Mouse (Mus musculus): ENCODE measurements at regions not wholly inside any gene's neighbourhood (a gene's known extent, or its start where the extent isn't known, plus 50 kb on each side); places are given as distances from the start of the nearest gene placed in this dataset.
A peak's percentile ranks its signal among the peaks of the same experiment; 100 is the strongest.

DNA sequence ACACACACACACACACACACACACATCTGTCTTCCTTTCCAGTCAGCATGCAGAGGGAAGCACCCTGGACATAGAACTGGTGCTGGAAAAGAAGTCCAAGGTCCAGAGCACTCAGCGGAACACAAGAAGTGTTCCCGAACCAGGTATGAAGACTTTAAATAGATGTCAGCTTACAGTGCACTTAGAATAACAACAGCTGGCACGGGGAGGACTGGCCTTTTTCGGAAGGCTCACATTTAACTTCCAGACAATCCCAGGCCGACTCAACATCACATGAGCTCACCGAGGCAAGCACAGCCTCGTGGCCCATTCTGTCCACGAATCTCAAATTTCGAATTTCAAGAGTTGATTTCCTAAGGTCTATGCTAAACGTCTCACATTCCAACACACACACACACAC lies 70.9 kb upstream of the Slc25a33 start:
- no peak overlapping the region for H3K9ac ChIP-seq
- ATAC-seq (ENCODE audit: insufficient number of reproducible peaks, low FRiP score, low TSS enrichment, low read depth): no peak
- WGBS: 47% methylated on average over 10 of the region's 10 CpGs
- no peaks in the 10 kb centered on the region for H3K9me3 ChIP-seq (replicated peaks)
- no peak overlapping the region for H3K27ac ChIP-seq (replicated peaks)
- no peak overlapping the region for H3K4me3 ChIP-seq (replicated peaks)
- no peak overlapping the region for H3K4me2 ChIP-seq (replicated peaks)
- H3K4me1 ChIP-seq: peaks cover 25% of the 10 kb centered on the region
- no peaks in the 10 kb centered on the region for H3K27me3 ChIP-seq
- H3K36me3 ChIP-seq: no peaks in the 10 kb centered on the region

DNA sequence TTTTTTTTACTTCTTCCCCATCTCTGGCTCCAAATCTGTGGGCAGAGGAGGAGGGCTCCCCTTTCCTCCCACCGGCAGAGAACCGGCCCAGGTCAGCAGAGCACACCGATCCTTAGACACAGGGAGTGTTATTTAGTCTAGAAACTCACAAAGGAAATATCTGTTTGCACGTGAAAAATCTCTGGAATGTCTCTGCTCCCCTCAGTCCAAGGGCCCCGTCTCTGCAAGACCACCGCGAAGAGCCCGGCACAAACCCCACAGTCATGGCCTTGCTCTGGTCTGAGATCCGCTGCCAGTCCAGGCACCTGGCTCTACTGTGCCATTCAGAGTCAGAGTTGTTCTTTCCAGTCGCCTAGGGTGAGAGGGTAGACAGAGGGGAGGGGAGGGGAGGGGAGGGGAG lies 69.7 kb upstream of the Slc25a33 start:
- H3K4me2 ChIP-seq (replicated peaks): no peak overlapping the region
- H3K27me3 ChIP-seq: no peaks in the 10 kb centered on the region
- ATAC-seq (ENCODE audit: insufficient number of reproducible peaks, low FRiP score, low TSS enrichment, low read depth): no peak
- H3K9me3 ChIP-seq (replicated peaks): no peaks in the 10 kb centered on the region
- H3K36me3 ChIP-seq: no peaks in the 10 kb centered on the region
- H3K9ac ChIP-seq: no peak overlapping the region
- no peak overlapping the region for H3K4me3 ChIP-seq (replicated peaks)
- peaks cover 25% of the 10 kb centered on the region for H3K4me1 ChIP-seq
- H3K27ac ChIP-seq (replicated peaks): no peak overlapping the region
- WGBS: 31% methylated on average over 9 of the region's 10 CpGs

DNA sequence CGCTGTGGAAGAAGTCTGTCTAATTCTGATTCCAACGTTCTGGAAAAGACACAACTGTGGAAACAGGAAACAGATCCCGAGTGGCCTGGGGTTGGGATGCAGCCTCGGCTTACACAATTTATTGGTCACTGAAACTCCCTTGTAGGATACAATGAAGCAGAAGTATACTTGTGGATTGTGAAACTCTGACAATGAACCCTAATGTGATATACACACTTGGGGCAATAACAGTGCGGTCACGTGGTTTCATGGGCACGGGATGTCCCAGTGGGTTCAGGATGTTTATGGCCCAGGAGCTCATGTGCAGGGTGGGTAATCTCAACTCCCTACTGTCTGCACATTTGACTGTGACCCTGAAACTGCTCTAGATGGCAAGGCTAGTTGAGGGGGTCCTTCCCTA lies 68.8 kb upstream of the Slc25a33 start:
- Histone ChIP-seq H3K9me3 (replicated peaks) (no peaks in the 10 kb centered on the region), H3K4me3 (replicated peaks) (no peak overlapping the region), H3K27ac (replicated peaks) (no peak overlapping the region), H3K9ac (no peak overlapping the region), H3K36me3 (no peaks in the 10 kb centered on the region), H3K4me1 (peaks cover 25% of the 10 kb centered on the region), H3K4me2 (replicated peaks) (no peak overlapping the region), H3K27me3 (no peaks in the 10 kb centered on the region)
- 79% methylated on average over 7 of the region's 7 CpGs for WGBS
- no peak for ATAC-seq (ENCODE audit: insufficient number of reproducible peaks, low FRiP score, low TSS enrichment, low read depth)

DNA sequence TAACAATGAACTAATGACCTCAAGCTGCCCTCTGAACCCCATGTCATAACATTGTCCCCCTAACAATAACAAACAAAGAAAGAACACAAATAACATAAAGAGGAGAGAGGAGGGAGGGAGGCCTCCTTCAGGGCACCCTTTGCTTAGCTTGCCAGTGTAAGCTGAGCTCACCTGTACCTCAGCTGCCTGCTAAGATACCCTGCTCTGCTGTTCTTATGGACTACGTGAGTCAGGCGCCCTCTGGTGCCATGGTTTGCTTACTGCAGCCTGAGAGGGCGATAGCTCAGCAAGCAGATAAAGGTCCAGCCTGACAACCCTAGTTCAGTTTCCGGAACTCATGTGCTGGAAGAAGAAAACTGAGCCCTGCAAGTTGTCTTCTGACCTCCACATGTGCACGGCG lies 67.8 kb upstream of the Slc25a33 start:
- Histone ChIP-seq H3K4me2 (replicated peaks) (no peak overlapping the region), H3K27ac (replicated peaks) (no peak overlapping the region), H3K36me3 (no peaks in the 10 kb centered on the region), H3K27me3 (no peaks in the 10 kb centered on the region), H3K9me3 (replicated peaks) (no peaks in the 10 kb centered on the region), H3K9ac (no peak overlapping the region), H3K4me3 (replicated peaks) (no peak overlapping the region), H3K4me1 (peaks cover 19% of the 10 kb centered on the region)
- no peak for ATAC-seq (ENCODE audit: insufficient number of reproducible peaks, low FRiP score, low TSS enrichment, low read depth)
- 62% methylated on average over 6 of the region's 6 CpGs for WGBS

DNA sequence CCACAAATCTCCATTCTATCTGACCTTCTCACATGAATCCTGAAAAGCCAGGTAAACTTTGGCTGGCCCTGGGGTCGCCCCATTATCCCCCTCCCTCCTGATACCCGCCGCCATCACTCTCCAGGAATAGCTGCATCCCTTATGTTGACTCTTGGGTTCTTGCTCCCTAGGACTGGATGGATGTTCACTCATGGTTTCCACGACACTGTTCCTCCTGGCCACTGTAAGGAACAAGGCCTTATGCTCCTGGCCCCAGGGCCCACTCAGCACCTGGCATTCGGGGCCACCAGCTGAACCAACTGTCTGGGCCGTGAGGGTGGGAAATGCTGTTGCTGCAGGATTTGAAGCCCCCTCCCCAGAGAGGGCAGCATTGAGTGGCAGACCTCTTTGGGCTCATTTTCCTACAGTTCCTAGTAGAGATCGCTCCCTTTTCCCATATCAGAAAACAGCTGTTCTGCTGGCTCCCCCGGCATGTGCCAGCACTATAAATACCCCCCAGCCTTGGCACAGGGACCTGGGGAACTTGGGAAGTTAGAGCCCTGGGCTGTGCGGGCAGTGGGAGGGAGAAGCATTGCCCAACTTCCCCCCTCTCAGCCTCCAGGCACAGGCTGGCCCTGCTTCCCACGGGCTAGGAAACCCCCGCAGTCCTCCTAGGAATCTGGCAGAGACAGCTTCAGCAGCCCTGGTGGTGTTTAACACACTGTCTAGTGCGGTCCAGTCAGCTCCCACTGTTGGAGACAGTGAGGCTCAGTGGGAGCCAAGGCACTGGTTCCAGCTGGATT lies 66.6 kb upstream of the Slc25a33 start:
- Histone ChIP-seq H3K4me1 (peaks cover 16% of the 10 kb centered on the region), H3K36me3 (no peaks in the 10 kb centered on the region), H3K4me3 (replicated peaks) (no peak overlapping the region), H3K9me3 (replicated peaks) (no peaks in the 10 kb centered on the region), H3K27ac (replicated peaks) (peak overlapping the region; percentile 40), H3K4me2 (replicated peaks) (no peak overlapping the region), H3K27me3 (no peaks in the 10 kb centered on the region), H3K9ac (no peak overlapping the region; the same call in 1 of the 2 replicates)
- peak; percentile 35 for ATAC-seq (ENCODE audit: insufficient number of reproducible peaks, low FRiP score, low TSS enrichment, low read depth)
- 52% methylated on average over 12 of the region's 12 CpGs for WGBS

DNA sequence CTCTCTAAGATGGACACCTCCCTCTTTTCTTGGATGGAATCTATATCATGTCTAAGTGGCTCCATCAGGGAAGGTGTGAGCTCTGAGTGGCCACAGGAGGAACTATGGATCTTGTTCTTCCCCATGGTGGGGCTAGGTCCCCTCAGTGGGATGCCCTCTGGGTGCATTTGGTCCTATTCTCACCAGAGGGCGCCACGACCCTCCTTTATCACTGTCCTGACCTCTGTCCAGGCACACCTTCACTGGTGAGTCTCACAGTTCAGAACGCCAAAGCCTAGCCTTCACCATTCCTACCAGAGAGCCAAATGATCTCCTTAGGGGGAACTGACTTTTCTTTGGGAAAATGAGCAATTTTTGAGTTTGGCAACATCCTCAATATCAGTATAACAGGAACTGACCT lies 64.6 kb upstream of the Slc25a33 start:
- no peak overlapping the region for H3K9ac ChIP-seq
- no peaks in the 10 kb centered on the region for H3K36me3 ChIP-seq
- H3K4me1 ChIP-seq: peaks cover 16% of the 10 kb centered on the region
- no peak overlapping the region for H3K4me3 ChIP-seq (replicated peaks)
- H3K27ac ChIP-seq (replicated peaks): no peak overlapping the region
- WGBS: 12% methylated on average over 3 of the region's 3 CpGs
- H3K27me3 ChIP-seq: no peaks in the 10 kb centered on the region
- H3K4me2 ChIP-seq (replicated peaks): no peak overlapping the region
- H3K9me3 ChIP-seq (replicated peaks): no peaks in the 10 kb centered on the region
- ATAC-seq (ENCODE audit: insufficient number of reproducible peaks, low FRiP score, low TSS enrichment, low read depth): no peak

DNA sequence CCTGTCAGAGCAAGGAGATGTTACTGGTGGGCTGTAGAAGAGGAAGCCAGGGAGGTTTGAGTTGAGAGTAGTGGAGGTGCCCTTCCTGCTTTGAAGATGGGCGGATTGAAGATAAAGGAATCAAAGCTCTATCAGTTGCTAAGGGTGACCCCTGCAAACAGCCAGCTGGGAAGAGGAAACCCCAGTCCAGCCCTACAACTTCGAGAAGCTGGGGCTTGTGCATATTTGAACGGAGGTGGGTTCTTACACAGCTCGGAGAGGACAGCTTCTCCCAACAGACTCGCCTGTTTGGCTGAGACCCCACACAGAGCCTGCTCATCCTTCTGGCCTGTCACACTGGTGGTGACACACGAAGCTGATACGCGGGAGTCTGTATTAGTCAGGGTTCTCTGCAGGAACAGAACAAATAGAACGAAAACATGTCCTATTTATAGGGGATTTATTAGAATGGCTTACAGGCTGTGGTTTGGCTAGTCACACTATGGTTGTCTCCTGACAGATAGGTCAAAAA lies 60.6 kb upstream of the Slc25a33 start:
- Histone ChIP-seq H3K9me3 (replicated peaks) (no peaks in the 10 kb centered on the region), H3K4me1 (peaks cover 12% of the 10 kb centered on the region), H3K36me3 (no peaks in the 10 kb centered on the region), H3K9ac (no peak overlapping the region), H3K27ac (replicated peaks) (no peak overlapping the region), H3K4me2 (replicated peaks) (no peak overlapping the region), H3K27me3 (no peaks in the 10 kb centered on the region), H3K4me3 (replicated peaks) (no peak overlapping the region)
- ATAC-seq (ENCODE audit: insufficient number of reproducible peaks, low FRiP score, low TSS enrichment, low read depth): no peak
- 76% methylated on average over 9 of the region's 9 CpGs for WGBS

DNA sequence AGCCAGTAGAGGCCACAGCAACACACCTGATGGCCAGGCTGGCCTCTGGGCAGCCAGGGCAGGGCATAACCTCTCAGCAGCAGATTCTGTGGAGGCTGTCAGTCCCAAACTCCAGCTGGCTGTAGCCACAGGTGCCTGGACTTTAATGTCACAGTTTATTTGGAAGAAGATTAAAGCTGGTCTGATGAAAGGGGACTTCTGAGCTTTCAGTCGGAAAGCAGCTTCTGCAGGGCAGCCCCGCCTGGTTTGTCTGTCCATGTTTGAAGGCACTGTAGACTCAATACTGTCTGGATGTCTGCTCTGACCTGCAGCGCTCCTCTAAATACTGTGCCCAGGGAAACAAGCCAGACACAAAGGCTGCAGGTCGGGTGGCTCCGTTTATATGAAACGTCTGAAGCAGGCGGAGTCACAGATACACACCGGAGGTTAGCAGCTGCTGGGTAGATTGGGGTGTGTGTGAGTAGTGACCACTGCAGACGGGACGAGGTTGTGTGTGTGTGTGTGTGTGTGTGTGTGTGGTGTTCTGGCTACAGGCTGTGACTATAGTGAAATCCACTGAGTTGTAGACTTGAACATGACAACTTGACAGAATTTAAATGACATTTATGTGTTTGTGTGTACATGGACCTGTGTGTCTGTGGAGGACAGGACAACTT lies 58.5 kb upstream of the Slc25a33 start:
- Histone ChIP-seq H3K4me3 (replicated peaks) (no peak overlapping the region), H3K27ac (replicated peaks) (no peak overlapping the region), H3K4me2 (replicated peaks) (no peak overlapping the region), H3K9me3 (replicated peaks) (no peaks in the 10 kb centered on the region), H3K27me3 (no peaks in the 10 kb centered on the region), H3K9ac (no peak overlapping the region), H3K4me1 (peaks cover 12% of the 10 kb centered on the region), H3K36me3 (no peaks in the 10 kb centered on the region)
- ATAC-seq (ENCODE audit: insufficient number of reproducible peaks, low FRiP score, low TSS enrichment, low read depth): no peak
- 32% methylated on average over 10 of the region's 10 CpGs for WGBS

DNA sequence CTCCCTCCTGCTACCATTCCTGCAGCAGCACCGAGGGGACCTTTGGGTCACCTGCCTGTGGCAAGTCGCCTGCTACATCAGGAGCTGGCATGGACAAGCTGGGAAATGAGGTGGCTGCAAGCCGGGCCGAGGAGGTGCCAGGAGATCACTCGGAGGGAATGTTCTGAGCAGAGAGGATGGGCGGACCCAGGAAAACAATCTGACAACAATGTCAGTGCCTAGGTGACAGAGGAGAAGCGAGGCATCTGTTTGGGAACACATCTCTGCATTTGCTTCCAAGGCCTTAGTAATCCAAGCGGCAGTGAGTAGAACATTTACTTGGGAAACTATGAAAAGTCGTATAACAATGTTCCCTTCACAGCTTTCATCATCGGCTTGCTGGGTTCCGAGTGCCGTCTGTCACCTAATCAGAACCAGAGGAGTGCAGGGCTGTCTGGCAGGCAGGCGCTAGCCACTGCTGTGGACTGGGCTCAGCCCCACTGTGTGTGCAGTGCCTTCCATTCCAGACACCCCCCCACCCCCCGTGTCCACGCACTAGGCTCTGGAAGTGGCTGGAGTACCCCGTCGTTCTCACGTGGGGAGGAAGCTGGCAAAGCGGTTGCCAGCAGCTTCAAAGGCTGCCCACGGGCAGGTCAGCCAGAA lies 56.6 kb upstream of the Slc25a33 start:
- no peak overlapping the region for H3K4me3 ChIP-seq (replicated peaks)
- 0 out of 2 replicates have a peak overlapping the region, but pooled peaks have one; percentile 34 for H3K27ac ChIP-seq (replicated peaks)
- H3K36me3 ChIP-seq: no peaks in the 10 kb centered on the region
- no peaks in the 10 kb centered on the region for H3K27me3 ChIP-seq
- H3K4me1 ChIP-seq: peaks cover 12% of the 10 kb centered on the region
- no peak overlapping the region for H3K9ac ChIP-seq
- no peak for ATAC-seq (ENCODE audit: insufficient number of reproducible peaks, low FRiP score, low TSS enrichment, low read depth)
- 59% methylated on average over 20 of the region's 20 CpGs for WGBS
- H3K4me2 ChIP-seq (replicated peaks): no peak overlapping the region
- no peaks in the 10 kb centered on the region for H3K9me3 ChIP-seq (replicated peaks)

DNA sequence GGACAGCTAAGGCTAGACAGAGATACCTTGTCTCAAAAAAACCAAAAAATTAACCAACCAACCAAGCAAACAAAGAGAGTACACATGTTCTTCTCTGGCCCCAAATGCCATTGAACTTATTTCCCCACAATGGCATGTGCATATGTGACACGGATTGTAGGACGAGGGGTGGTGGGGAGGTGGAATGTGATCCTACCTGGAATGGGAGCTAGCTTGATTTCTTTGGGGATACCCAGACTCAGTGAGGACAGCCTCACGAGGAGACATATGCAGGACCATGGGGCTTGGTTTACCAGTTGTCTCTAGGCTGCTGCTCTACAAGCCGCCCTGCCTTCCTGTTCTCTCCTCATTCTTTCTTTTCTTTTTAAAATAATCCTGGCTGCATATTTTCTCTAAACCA lies 55.9 kb upstream of the Slc25a33 start:
- H3K4me1 ChIP-seq: peaks cover 12% of the 10 kb centered on the region
- no peak overlapping the region for H3K4me2 ChIP-seq (replicated peaks)
- H3K9ac ChIP-seq: no peak overlapping the region
- H3K9me3 ChIP-seq (replicated peaks): no peaks in the 10 kb centered on the region
- ATAC-seq (ENCODE audit: insufficient number of reproducible peaks, low FRiP score, low TSS enrichment, low read depth): no peak
- no peaks in the 10 kb centered on the region for H3K36me3 ChIP-seq
- H3K27me3 ChIP-seq: no peaks in the 10 kb centered on the region
- no peak overlapping the region for H3K27ac ChIP-seq (replicated peaks)
- H3K4me3 ChIP-seq (replicated peaks): no peak overlapping the region
- WGBS: 67% methylated on average over 4 of the region's 4 CpGs

DNA sequence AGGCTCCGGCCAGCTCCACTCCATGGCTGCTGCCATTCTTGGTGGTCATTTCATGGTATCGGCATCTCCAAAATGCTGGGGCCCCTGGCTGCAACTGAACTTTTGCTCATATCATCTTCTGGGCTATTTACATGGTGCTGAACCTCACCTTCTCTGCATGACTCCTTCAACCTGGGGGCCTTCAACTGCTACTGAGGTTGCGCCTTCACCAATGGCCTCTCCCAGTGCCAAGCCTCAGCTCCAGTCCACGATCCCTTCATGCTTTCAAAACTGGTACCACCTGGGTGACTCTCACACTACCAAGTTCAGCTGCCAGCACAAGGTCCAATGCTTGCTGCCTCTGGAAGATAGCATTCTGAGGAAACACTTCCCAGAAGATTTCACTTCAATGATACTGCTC lies 53.7 kb upstream of the Slc25a33 start:
- Histone ChIP-seq H3K4me2 (replicated peaks) (no peak overlapping the region), H3K4me1 (peaks cover 15% of the 10 kb centered on the region), H3K9me3 (replicated peaks) (no peaks in the 10 kb centered on the region), H3K9ac (no peak overlapping the region), H3K36me3 (no peaks in the 10 kb centered on the region), H3K4me3 (replicated peaks) (no peak overlapping the region), H3K27me3 (no peaks in the 10 kb centered on the region), H3K27ac (replicated peaks) (no peak overlapping the region)
- no peak for ATAC-seq (ENCODE audit: insufficient number of reproducible peaks, low FRiP score, low TSS enrichment, low read depth)
- 89% methylated on average over 4 of the region's 4 CpGs for WGBS

All from embryonic facial prominence, embryonic 15.5 days (tissue).